Mouse (Mus musculus) megakaryocyte, embryonic 14.5 days (primary cell): ENCODE measurements at regions not wholly inside any gene's neighbourhood (a gene's known extent, or its start where the extent isn't known, plus 50 kb on each side); places are given as distances from the start of the nearest gene placed in this dataset.

ENCODE experiments used
- FLI1 ChIP-seq: IDR thresholded peaks from 2 replicates; pipeline ENCODE4 v1.6.1; 2012; ENCODE audit warnings: low read length, inconsistent platforms, mixed read lengths
- GATA1 ChIP-seq: IDR thresholded peaks from 3 replicates; pipeline ENCODE4 v1.6.1; 2012; ENCODE audit warnings: mixed read lengths, low read length, inconsistent platforms, borderline replicate concordance

GRCm38 (mm10) chr1:73797858-73798257 is 326.4 kb downstream of the Tns1 start:
- TF ChIP-seq GATA1 (no peak), FLI1 (no peak)
